Mouse (Mus musculus) liver, embryonic 14.5 days (tissue): ENCODE results near the gene Ube4b. TPM values are rescaled to one million over a fixed set of nuclear protein-coding genes. Genes with fewer than 3 reads are reported as not detected.

Experiments
- ATAC-seq: fragments of 200-750 bp; cut with Nextera tagmentation; 2 replicates; pipeline ENCODE4 v1.8.0; 2017; ENCODE audit warnings: moderate number of reproducible peaks, mild to moderate bottlenecking, moderate library complexity; ENCODE audit not compliant: insufficient read depth
- DNase-seq, 3 experiments: peaks; one replicate each; pipeline ENCODE4 v3.0.0-alpha.2; 2012 to 2013; ENCODE audit warnings: low read depth in 3 of 3, low spot score in 3 of 3
- H3K27ac ChIP-seq: fragments of 300-500 bp; sonication (generic); 2 replicates; pipeline ENCODE4 v1.5.1; 2014; ENCODE audit warnings: moderate library complexity, mild to moderate bottlenecking, control low read depth, inconsistent platforms
- H3K27me3 ChIP-seq: fragments of 300-500 bp; sonication (generic); 2 replicates; pipeline ENCODE4 v1.6.1; 2014; ENCODE audit warnings: mild to moderate bottlenecking, low read length, moderate library complexity; ENCODE audit not compliant: control insufficient read depth, insufficient read depth
- H3K36me3 ChIP-seq: fragments of 300-500 bp; sonication (generic); replicated peaks from 2 replicates; pipeline ENCODE4 v1.6.1; 2014; ENCODE audit warnings: low read depth; ENCODE audit not compliant: control insufficient read depth, insufficient read depth
- H3K4me1 ChIP-seq, 2 experiments: fragments of 200-500 bp in 1 of 2; fragments of 300-500 bp in 1 of 2; sonication (generic) in 1 of 2; replicated peaks; 2 replicates each; pipeline ENCODE4 v1.6.1; 2012 to 2014; ENCODE audit warnings: antibody characterized with exemption in 1 of 2, inconsistent platforms in 1 of 2, low read length in 1 of 2; ENCODE audit not compliant: control insufficient read depth in 2 of 2, insufficient read depth in 2 of 2
- H3K4me2 ChIP-seq: fragments of 300-500 bp; sonication (generic); 2 replicates; pipeline ENCODE4 v1.6.1; 2014; ENCODE audit warnings: low read depth, mild to moderate bottlenecking, control low read depth, moderate library complexity
- H3K4me3 ChIP-seq, 2 experiments: fragments of 200-500 bp in 1 of 2; fragments of 300-500 bp in 1 of 2; sonication (generic) in 1 of 2; 2 replicates each; pipeline ENCODE4 v1.5.1; 2012 to 2014; ENCODE audit warnings: low read depth in 2 of 2, low read length in 2 of 2, mild to moderate bottlenecking in 2 of 2, control low read depth in 1 of 2, inconsistent platforms in 1 of 2, moderate library complexity in 1 of 2; ENCODE audit not compliant: insufficient read depth in 1 of 2
- H3K9ac ChIP-seq: fragments of 300-500 bp; sonication (generic); replicated peaks from 2 replicates; pipeline ENCODE4 v1.6.1; 2014; ENCODE audit warnings: mild to moderate bottlenecking, control low read depth, moderate library complexity
- H3K9me3 ChIP-seq: fragments of 300-500 bp; sonication (generic); 2 replicates; pipeline ENCODE4 v1.6.1; 2016; ENCODE audit warnings: low read length, mixed read lengths; ENCODE audit not compliant: control insufficient read depth
- CTCF ChIP-seq: IDR thresholded peaks from 2 replicates; pipeline ENCODE4 v1.5.1; 2016; ENCODE audit warnings: antibody characterized with exemption, low read depth, control low read depth
- EP300 ChIP-seq: IDR thresholded peaks from 2 replicates; pipeline ENCODE4 v1.6.1; 2016; ENCODE audit warnings: antibody characterized with exemption, low read depth
- WGBS: fragments of 180-500 bp; shearing (Covaris S2); extraction: QIAGEN DNeasy Blood & Tissue Kit; methylation state at CpG from one replicate; pipeline ENCODE4 v1.1.7; 2014; ENCODE audit not compliant: insufficient replicate concordance; 5-methylcytosine and 5-hydroxymethylcytosine counted together
- polyA plus RNA-seq, 2 experiments: library from polyadenylated mRNA; depleted of rRNA in 1 of 2; stranded (reverse) in 1 of 2; unstranded in 1 of 2; fragments of >200 nt; fragmentation: Nextera tagmentation in 1 of 2; extraction: Ambion mirVana in 1 of 2; gene quantifications; 2 replicates each; pipeline versions ENCODE4 v1.2.1 to v1.2.3; 2012 to 2014

Ube4b gene
- polyA plus RNA-seq, 2 experiments: 8.2 to 16.7 TPM

DNA sequence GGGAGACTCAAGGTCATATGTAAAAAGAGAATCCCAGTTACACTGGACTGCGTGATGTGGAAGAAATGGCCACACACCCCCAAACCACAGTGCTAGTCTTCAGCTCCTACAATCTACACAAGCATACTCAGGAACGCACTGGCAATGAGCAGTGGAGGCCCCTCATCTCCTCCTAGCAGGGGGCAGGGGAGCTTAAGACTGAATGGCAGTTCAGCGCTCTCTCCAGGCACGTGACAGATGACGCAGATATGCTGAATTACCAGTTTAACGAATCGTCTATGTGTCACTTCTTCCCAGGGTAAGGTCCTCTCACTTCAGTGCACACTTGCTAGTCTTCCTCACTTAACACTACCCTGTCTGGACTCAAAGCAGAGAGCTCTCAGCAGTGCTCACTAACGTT, 47.7 kb downstream of the Ube4b start:
- Histone ChIP-seq H3K27ac (no peak overlapping the region), H3K4me3 (no peak overlapping the region), H3K4me1 (no peaks in the 10 kb centered on the region), H3K9ac (no peak overlapping the region), H3K4me2 (no peak overlapping the region), H3K36me3 (peaks cover 27% of the 10 kb centered on the region), H3K9me3 (no peaks in the 10 kb centered on the region), H3K27me3 (no peaks in the 10 kb centered on the region)
- ATAC-seq (no peak), DNase-seq (no peak)
- WGBS: 78% methylated on average over 8 of the region's 8 CpGs
- TF ChIP-seq EP300: no peak

DNA sequence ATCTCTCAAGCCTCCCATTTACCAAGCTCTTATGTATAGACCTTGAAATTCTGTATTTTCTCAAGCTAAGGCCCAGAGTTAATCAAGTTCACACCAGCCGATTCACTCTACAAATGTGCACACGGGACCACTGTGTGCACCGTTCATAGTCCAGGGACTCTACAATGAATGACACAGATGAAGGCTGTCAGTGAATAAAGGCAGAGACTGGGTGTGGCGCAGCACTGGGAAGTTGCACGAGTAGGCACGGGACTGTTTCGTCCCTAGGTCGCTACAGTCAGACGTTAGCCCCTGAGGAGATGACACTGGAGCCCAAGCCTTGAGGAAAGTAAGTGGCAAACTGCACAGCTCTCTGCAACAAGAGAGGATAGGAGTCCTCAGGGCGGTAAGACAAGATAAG, 50.5 kb downstream of the Ube4b start:
- Histone ChIP-seq H3K4me1 (no peaks in the 10 kb centered on the region), H3K9ac (no peak overlapping the region), H3K36me3 (peaks cover 35% of the 10 kb centered on the region), H3K4me3 (no peak overlapping the region), H3K9me3 (no peaks in the 10 kb centered on the region), H3K27me3 (no peaks in the 10 kb centered on the region), H3K27ac (no peak overlapping the region), H3K4me2 (no peak overlapping the region)
- ATAC-seq (no peak), DNase-seq (no peak)
- WGBS: 82% methylated on average over 10 of the region's 10 CpGs
- TF ChIP-seq CTCF (no peak), EP300 (no peak)

DNA sequence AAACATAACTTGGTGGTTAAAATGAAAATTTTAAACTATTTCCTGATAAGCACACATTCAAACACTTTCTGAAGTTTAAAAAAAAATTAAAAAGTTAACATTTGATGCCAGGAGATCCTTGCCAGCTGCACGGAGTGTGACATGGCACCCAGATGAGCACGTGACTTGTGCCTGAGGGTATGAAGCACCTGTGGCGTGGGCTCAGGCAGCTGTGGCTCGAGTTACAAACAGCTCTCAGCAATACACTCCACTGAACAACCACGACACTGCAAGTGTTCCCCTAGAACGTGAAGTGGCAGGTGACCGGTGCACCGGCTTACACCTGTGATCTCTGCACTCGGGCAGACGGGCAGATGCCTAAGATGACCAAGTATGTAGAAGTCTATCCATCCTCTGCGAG, 51.9 kb downstream of the Ube4b start:
- ATAC-seq: no peak
- 82% methylated on average over 11 of the region's 11 CpGs for WGBS
- Histone ChIP-seq H3K36me3 (peaks cover 40% of the 10 kb centered on the region), H3K4me2 (no peak overlapping the region), H3K4me3 (no peak overlapping the region), H3K9ac (no peak overlapping the region), H3K4me1 (no peaks in the 10 kb centered on the region), H3K9me3 (no peaks in the 10 kb centered on the region), H3K27ac (no peak overlapping the region), H3K27me3 (no peaks in the 10 kb centered on the region)
- DNase-seq: no peak
- TF ChIP-seq EP300 (no peak), CTCF (no peak)

DNA sequence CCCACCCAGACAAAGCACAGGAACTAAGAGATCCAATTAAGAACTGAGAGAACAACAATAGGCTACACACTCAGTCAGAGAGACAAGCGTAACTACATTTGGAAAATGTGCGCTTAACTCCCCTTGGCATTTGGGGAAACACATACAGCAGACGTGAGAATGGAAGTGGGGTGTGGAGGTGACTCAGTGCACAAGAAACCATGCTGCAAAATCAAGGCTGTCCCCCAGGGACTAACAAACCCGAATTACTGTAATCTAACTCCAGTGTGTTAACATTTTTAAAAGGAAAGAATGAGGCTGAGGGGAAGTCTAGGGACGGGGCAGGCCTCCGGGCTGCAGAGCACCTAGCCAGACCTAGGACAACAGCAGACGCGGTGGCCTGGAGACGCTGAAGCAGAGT, 52.6 kb downstream of the Ube4b start:
- Histone ChIP-seq H3K9me3 (no peaks in the 10 kb centered on the region), H3K36me3 (peaks cover 38% of the 10 kb centered on the region), H3K27ac (no peak overlapping the region), H3K27me3 (no peaks in the 10 kb centered on the region), H3K9ac (no peak overlapping the region), H3K4me1 (no peaks in the 10 kb centered on the region), H3K4me2 (no peak overlapping the region), H3K4me3 (no peak overlapping the region)
- ATAC-seq (no peak), DNase-seq (no peak)
- WGBS: 74% methylated on average over 9 of the region's 9 CpGs
- no peak for TF ChIP-seq EP300
- TF ChIP-seq CTCF: no peak

DNA sequence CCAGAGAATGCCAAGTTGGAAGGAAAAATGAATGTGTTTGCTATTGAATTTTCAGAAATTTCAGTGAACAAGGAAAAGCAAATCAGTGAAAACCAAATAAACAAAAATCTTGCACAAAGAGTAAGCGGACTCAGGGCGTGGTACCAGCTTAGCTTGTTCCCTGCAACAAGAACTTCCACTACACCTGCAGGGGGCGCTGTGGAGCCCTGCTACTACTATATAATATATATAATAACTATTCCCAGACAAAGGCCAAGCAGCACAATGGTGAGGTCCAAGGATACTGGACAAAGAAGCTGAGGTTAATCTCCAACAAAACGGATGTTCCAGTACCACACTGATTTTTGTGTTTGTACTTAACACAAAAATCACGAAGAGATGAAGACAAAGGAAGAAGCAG, 53.1 kb downstream of the Ube4b start:
- Histone ChIP-seq H3K27ac (no peak overlapping the region), H3K36me3 (peaks cover 36% of the 10 kb centered on the region), H3K4me3 (no peak overlapping the region), H3K9me3 (no peaks in the 10 kb centered on the region), H3K4me1 (no peaks in the 10 kb centered on the region), H3K9ac (no peak overlapping the region), H3K27me3 (no peaks in the 10 kb centered on the region), H3K4me2 (no peak overlapping the region)
- TF ChIP-seq EP300 (no peak), CTCF (peak; percentile 62)
- ATAC-seq (no peak), DNase-seq (peak; percentile 9 to 15 (median 10))
- 66% methylated on average over 5 of the region's 5 CpGs for WGBS
